Mouse (Mus musculus): Measurements from ENCODE around the gene Ophn1. TPM values are rescaled to one million over a fixed set of nuclear protein-coding genes. Genes with fewer than 3 reads are reported as not detected.

Gene Ophn1
- total RNA-seq, 2 experiments from 2014 or later: 9.3 to 11.1 TPM

Small RNA genes within 50 kb of the gene (microRNA-seq; reads per million reads assigned to microRNA genes)
- 0 reads per million in 2 experiments for gene Gm27554

Other genes with a start within 250 kb of the Ophn1 start
- gene Yipf6, start 45.3 kb upstream of the Ophn1 start, total RNA-seq (2021): 10 to 100 TPM; 21.1 to 30.9 TPM
- gene Stard8, start 112.2 kb upstream of the Ophn1 start, total RNA-seq (2021): 10 to 100 TPM; 23.1 to 28.7 TPM
- gene Efnb1, start 245.1 kb upstream of the Ophn1 start, total RNA-seq (2021): 10 to 100 TPM; 25.9 to 29.8 TPM

Data from heart, postnatal 4 days (tissue).